Mouse (Mus musculus) MEL (cell line): ENCODE data around the gene Megf8.

Source experiments
- BHLHE40 ChIP-seq: IDR thresholded peaks from 2 replicates; pipeline ENCODE4 v1.6.1; 2012; ENCODE audit warnings: low read depth, mild to moderate bottlenecking, inconsistent platforms, low read length, improper control_type of control experiment, borderline replicate concordance
- CTCF ChIP-seq, 3 experiments: IDR thresholded peaks in 2 of 3; conservative IDR thresholded peaks in 1 of 3; 2 replicates each; pipeline ENCODE4 v1.5.1; 2011 to 2012; ENCODE audit warnings: low read length in 3 of 3, low read depth in 2 of 3, mild to moderate bottlenecking in 2 of 3, improper control_type of control experiment in 1 of 3, inconsistent platforms in 1 of 3, mixed read lengths in 1 of 3, moderate library complexity in 1 of 3; ENCODE audit not compliant: control insufficient read depth in 1 of 3, insufficient read depth in 1 of 3, poor library complexity in 1 of 3, severe bottlenecking in 1 of 3
- GABPA ChIP-seq: IDR thresholded peaks from 2 replicates; pipeline ENCODE4 v1.6.1; 2012; ENCODE audit warnings: low read depth, mild to moderate bottlenecking, inconsistent platforms, low read length, improper control_type of control experiment, moderate library complexity
- KAT2A ChIP-seq: conservative IDR thresholded peaks from 2 replicates; pipeline ENCODE4 v1.6.1; 2012; ENCODE audit warnings: low read depth, low read length, improper control_type of control experiment, inconsistent platforms

DNA sequence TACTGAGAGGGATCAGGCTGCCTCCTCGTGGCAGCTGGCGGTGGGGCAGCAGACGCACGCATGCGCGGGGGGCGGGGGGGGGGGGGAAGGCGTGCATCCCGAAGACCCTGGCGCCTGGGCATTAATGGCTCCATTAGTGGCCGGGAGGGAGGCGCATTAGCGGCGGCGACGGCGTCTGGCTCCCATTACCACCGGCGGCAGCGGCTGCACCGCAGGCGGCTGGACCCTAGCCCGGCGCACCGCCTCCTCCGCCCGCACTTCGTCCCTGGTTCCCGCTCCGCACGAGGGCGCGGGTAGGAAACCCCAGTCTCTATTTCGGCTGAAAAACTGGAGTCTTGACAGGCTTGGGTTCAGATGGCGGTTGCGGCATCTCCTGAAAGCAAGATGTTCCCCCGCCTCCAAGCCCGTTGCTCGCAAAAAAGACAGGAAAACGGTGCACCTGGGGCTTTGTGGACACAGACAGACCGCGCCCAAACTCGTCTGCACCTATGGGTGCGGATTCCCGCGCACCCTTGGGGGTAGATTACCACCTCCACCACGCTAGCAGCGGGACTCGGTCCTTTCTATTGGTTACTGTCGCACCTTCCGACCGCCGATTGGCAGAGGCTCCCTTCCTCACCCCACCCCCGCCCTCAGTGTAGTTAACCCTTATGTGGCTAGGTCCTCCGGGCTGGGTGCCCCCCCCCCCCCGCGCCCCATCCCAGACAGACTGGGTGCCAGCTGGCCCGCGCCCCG is 38.5 kb upstream of the Megf8 start:
- TF ChIP-seq CTCF (IDR thresholded peaks at IDR 0.05 in 2 of 3, conservative IDR thresholded peaks at IDR 0.05 in 1 of 3; ENCODE audit: control insufficient read depth in 1 of 3, insufficient read depth in 1 of 3, low read depth in 2 of 3, low read length in 3 of 3, poor library complexity in 1 of 3, severe bottlenecking in 1 of 3) (peak in 2 of 3 experiments; percentile 57 to 82; a peak in 4 of 6 replicates), KAT2A (no peak), BHLHE40 (no peak), GABPA (no peak)
